Mouse (Mus musculus) heart, postnatal 0 days (tissue): Measurements from ENCODE around the gene Cpeb1. TPM values are rescaled to one million over a fixed set of nuclear protein-coding genes. Genes with fewer than 3 reads are reported as not detected.

Source experiments
- ATAC-seq: fragments of 200-750 bp; cut with Nextera tagmentation; 2 replicates; pipeline ENCODE4 v1.8.0; 2017; ENCODE audit warnings: low read depth, moderate number of reproducible peaks, moderate library complexity; ENCODE audit not compliant: insufficient read depth
- DNase-seq: peaks from one replicate; pipeline ENCODE4 v3.0.0-alpha.2; 2016; ENCODE audit warnings: low spot score
- H3K27ac ChIP-seq: fragments of 300-500 bp; sonication (generic); 2 replicates; pipeline ENCODE4 v1.5.1; 2014; ENCODE audit warnings: low read depth, mild to moderate bottlenecking
- H3K27me3 ChIP-seq: fragments of 300-500 bp; sonication (generic); 2 replicates; pipeline ENCODE4 v1.6.1; 2014; ENCODE audit warnings: low read length, mixed read lengths; ENCODE audit not compliant: control insufficient read depth, insufficient read depth
- H3K36me3 ChIP-seq: fragments of 300-500 bp; sonication (generic); replicated peaks from 2 replicates; pipeline ENCODE4 v1.6.1; 2014; ENCODE audit warnings: low read length, mixed read lengths; ENCODE audit not compliant: control insufficient read depth, insufficient read depth
- H3K4me1 ChIP-seq: fragments of 300-500 bp; sonication (generic); 2 replicates; pipeline ENCODE4 v1.6.1; 2014; ENCODE audit warnings: antibody characterized with exemption; ENCODE audit not compliant: control insufficient read depth, insufficient read depth
- H3K4me2 ChIP-seq: fragments of 300-500 bp; sonication (generic); 2 replicates; pipeline ENCODE4 v1.6.1; 2014; ENCODE audit warnings: low read depth, mild to moderate bottlenecking, low read length, moderate library complexity
- H3K4me3 ChIP-seq: fragments of 300-500 bp; sonication (generic); 2 replicates; pipeline ENCODE4 v1.5.1; 2014; ENCODE audit warnings: low read depth, low read length
- H3K9ac ChIP-seq: fragments of 300-500 bp; sonication (generic); replicated peaks from 2 replicates; pipeline ENCODE4 v1.6.1; 2014; ENCODE audit warnings: low read depth, low read length, mixed read lengths
- H3K9me3 ChIP-seq: fragments of 300-500 bp; sonication (generic); replicated peaks from 2 replicates; pipeline ENCODE4 v1.6.1; 2016; ENCODE audit warnings: low read length; ENCODE audit not compliant: control insufficient read depth
- CTCF ChIP-seq: IDR thresholded peaks from 2 replicates; pipeline ENCODE4 v1.5.1; 2016; ENCODE audit warnings: antibody characterized with exemption, control low read depth, low read depth
- EP300 ChIP-seq: IDR thresholded peaks from 2 replicates; pipeline ENCODE4 v1.6.1; 2016; ENCODE audit warnings: antibody characterized with exemption, low read depth
- WGBS: fragments of 180-500 bp; shearing (Covaris S2); extraction: QIAGEN DNeasy Blood & Tissue Kit; methylation state at CpG from one replicate; pipeline ENCODE4 v1.1.7; 2014; 5-methylcytosine and 5-hydroxymethylcytosine counted together
- polyA plus RNA-seq: library from polyadenylated mRNA; unstranded; fragments of >200 nt; fragmentation: Nextera tagmentation; extraction: Ambion mirVana; gene quantifications from 2 replicates; pipeline ENCODE4 v1.2.1, GENCODE M21; 2015
- total RNA-seq: library from RNA; depleted of rRNA; stranded (reverse); fragments of >200 nt; gene quantifications from 2 replicates; pipeline ENCODE4 v1.2.3, GENCODE M21; 2014; ENCODE audit warnings: low replicate concordance

Gene Cpeb1
- total and polyA plus RNA-seq, 2 experiments from 2014 or later = 1.3 to 2.2 TPM

GRCm38 (mm10) chr7:81367946-81368345 is 87.3 kb downstream of the Cpeb1 start:
- no peak for ATAC-seq
- no peaks in the 10 kb centered on the region for H3K4me1 ChIP-seq
- TF ChIP-seq CTCF = no peak
- TF ChIP-seq EP300 = no peak
- H3K27ac ChIP-seq = no peak overlapping the region
- no peak overlapping the region for H3K4me2 ChIP-seq
- no peak overlapping the region for H3K4me3 ChIP-seq
- H3K9me3 ChIP-seq = no peaks in the 10 kb centered on the region
- H3K36me3 ChIP-seq = no peaks in the 10 kb centered on the region
- no peak for DNase-seq
- no peak overlapping the region for H3K9ac ChIP-seq
- no peaks in the 10 kb centered on the region for H3K27me3 ChIP-seq
- 48% methylated on average over 3 of the region's 3 CpGs for WGBS

GRCm38 (mm10) chr7:81356975-81357374 is 98.3 kb downstream of the Cpeb1 start:
- WGBS = 74% methylated on average over 7 of the region's 7 CpGs
- H3K36me3 ChIP-seq = no peaks in the 10 kb centered on the region

GRCm38 (mm10) chr7:81356360-81356759 is 98.9 kb downstream of the Cpeb1 start:
- no peaks in the 10 kb centered on the region for H3K9me3 ChIP-seq
- WGBS = 96% methylated on average over 1 of the region's 1 CpGs

More at GRCm38 (mm10) chr7:81356975-81357374, 98.3 kb downstream of the Cpeb1 start:
- TF ChIP-seq EP300 (no peak), CTCF (no peak)
- DNase-seq = no peak
- Histone ChIP-seq H3K27me3 (no peaks in the 10 kb centered on the region), H3K4me2 (no peak overlapping the region), H3K4me3 (no peak overlapping the region), H3K9me3 (no peaks in the 10 kb centered on the region), H3K27ac (no peak overlapping the region), H3K4me1 (no peaks in the 10 kb centered on the region), H3K9ac (no peak overlapping the region)
- no peak for ATAC-seq

GRCm38 (mm10) chr7:81355746-81356145 is 99.5 kb downstream of the Cpeb1 start:
- H3K4me2 ChIP-seq = no peak overlapping the region
- H3K9ac ChIP-seq = no peak overlapping the region
- TF ChIP-seq EP300 (no peak), CTCF (no peak)
- H3K9me3 ChIP-seq = no peaks in the 10 kb centered on the region
- ATAC-seq (no peak), DNase-seq (no peak)
- H3K4me1 ChIP-seq = no peaks in the 10 kb centered on the region
- WGBS = 80% methylated on average over 7 of the region's 7 CpGs
- no peak overlapping the region for H3K27ac ChIP-seq
- H3K36me3 ChIP-seq = no peaks in the 10 kb centered on the region
- H3K27me3 ChIP-seq = no peaks in the 10 kb centered on the region
- no peak overlapping the region for H3K4me3 ChIP-seq

More at GRCm38 (mm10) chr7:81356360-81356759, 98.9 kb downstream of the Cpeb1 start:
- no peak for DNase-seq
- Histone ChIP-seq H3K27ac (no peak overlapping the region), H3K4me1 (no peaks in the 10 kb centered on the region), H3K9ac (no peak overlapping the region), H3K4me3 (no peak overlapping the region), H3K4me2 (no peak overlapping the region), H3K36me3 (no peaks in the 10 kb centered on the region), H3K27me3 (no peaks in the 10 kb centered on the region)
- TF ChIP-seq CTCF (no peak), EP300 (no peak)
- ATAC-seq = no peak

GRCm38 (mm10) chr7:81351826-81352225 is 103.4 kb downstream of the Cpeb1 start:
- Histone ChIP-seq H3K36me3 (no peaks in the 10 kb centered on the region), H3K9me3 (no peaks in the 10 kb centered on the region), H3K4me3 (no peak overlapping the region), H3K4me2 (no peak overlapping the region), H3K4me1 (no peaks in the 10 kb centered on the region), H3K27me3 (no peaks in the 10 kb centered on the region), H3K9ac (no peak overlapping the region), H3K27ac (peak overlapping the region; percentile 17; the same call in 1 of the 2 replicates)
- ATAC-seq (no peak), DNase-seq (no peak)
- 77% methylated on average over 4 of the region's 4 CpGs for WGBS
- no peak for TF ChIP-seq EP300
- TF ChIP-seq CTCF = no peak

- Histone ChIP-seq H3K27me3 (no peaks in the 10 kb centered on the region), H3K9ac (no peak overlapping the region), H3K4me2 (no peak overlapping the region), H3K36me3 (peaks cover 2% of the 10 kb centered on the region), H3K27ac (no peak overlapping the region), H3K4me1 (peaks cover 10% of the 10 kb centered on the region), H3K4me3 (no peak overlapping the region), H3K9me3 (no peaks in the 10 kb centered on the region)
- no peak for DNase-seq
- no peak for ATAC-seq
- WGBS = 60% methylated on average over 7 of the region's 7 CpGs
- TF ChIP-seq CTCF = no peak
- no peak for TF ChIP-seq EP300
Measured at GRCm38 (mm10) chr7:81348206-81348605, 107.1 kb downstream of the Cpeb1 start.
